Mouse (Mus musculus) retina, postnatal 1 day (tissue): Measurements from ENCODE around the gene Gm48551.

ENCODE experiments used
- DNase-seq: peaks from one replicate; pipeline ENCODE4 v3.0.0-alpha.2; 2012

The Gm48551 gene

GRCm38 (mm10) chr10:81430831-81431525 lies 46.7 kb downstream of the Gm48551 start:
- peak; percentile 80 for DNase-seq

GRCm38 (mm10) chr10:81431526-81432168 lies 47.4 kb downstream of the Gm48551 start:
- peak; percentile 80 for DNase-seq

- no peak for DNase-seq
These were observed 48.1 kb downstream of the Gm48551 start for GRCm38 (mm10) chr10:81432169-81432867.

- peak; percentile 98 for DNase-seq
These were observed 48.6 kb downstream of the Gm48551 start for GRCm38 (mm10) chr10:81432868-81433262.

- DNase-seq, result no peak
These were observed 49.4 kb downstream of the Gm48551 start for GRCm38 (mm10) chr10:81433541-81434289.

- no peak for DNase-seq
These were observed 50.3 kb downstream of the Gm48551 start for GRCm38 (mm10) chr10:81434361-81435263.

- peak; percentile 59 for DNase-seq
These were observed 51.2 kb downstream of the Gm48551 start for GRCm38 (mm10) chr10:81435436-81435835.

- DNase-seq, result no peak
These were observed 56.8 kb downstream of the Gm48551 start for GRCm38 (mm10) chr10:81441019-81441418.
